Mouse (Mus musculus) adrenal gland, adult 18-20 months (tissue): ENCODE data around the gene Ak5. TPM values are rescaled to one million over a fixed set of nuclear protein-coding genes. Genes with fewer than 3 reads are reported as not detected.

ENCODE experiments used
- DNase-seq, 2 experiments: peaks; one replicate each; pipeline ENCODE4 v3.0.0; 2021 to 2022; ENCODE audit warnings: low spot score in 2 of 2
- total RNA-seq, 2 experiments: library from RNA; stranded (reverse); gene quantifications; 1 replicate in 1 of 2; 2 replicates in 1 of 2; pipeline ENCODE4 v1.2.3; 2021

Gene Ak5
- total RNA-seq, 2 experiments from 2014 or later = 3.0 to 4.4 TPM

DNA sequence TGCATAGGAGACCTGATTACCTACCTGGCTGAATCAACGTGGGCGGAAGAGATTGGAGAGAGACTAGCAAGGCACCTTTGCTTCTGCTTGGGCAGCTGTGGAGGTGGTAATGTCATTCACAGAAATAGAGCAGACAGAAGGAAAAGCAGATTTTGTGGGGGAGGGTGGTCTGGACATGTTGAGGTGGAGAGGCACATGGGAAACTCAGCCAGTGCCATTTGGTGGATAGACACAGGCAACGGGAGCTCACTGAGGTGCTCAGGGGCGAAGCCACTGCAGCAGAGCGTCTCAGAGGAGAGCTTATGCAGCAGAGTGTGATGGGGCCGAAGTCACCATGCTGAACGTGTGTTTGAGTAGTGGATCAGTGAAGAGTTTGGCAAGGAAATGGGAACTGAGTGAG is 147.1 kb downstream of the Ak5 start:
- DNase-seq = no peak

- no peak for DNase-seq
These were observed 148.1 kb downstream of the Ak5 start for GRCm38 (mm10) chr3:152520074-152520473.

- DNase-seq = no peak
These were observed 148.6 kb downstream of the Ak5 start for GRCm38 (mm10) chr3:152519556-152519955.

DNA sequence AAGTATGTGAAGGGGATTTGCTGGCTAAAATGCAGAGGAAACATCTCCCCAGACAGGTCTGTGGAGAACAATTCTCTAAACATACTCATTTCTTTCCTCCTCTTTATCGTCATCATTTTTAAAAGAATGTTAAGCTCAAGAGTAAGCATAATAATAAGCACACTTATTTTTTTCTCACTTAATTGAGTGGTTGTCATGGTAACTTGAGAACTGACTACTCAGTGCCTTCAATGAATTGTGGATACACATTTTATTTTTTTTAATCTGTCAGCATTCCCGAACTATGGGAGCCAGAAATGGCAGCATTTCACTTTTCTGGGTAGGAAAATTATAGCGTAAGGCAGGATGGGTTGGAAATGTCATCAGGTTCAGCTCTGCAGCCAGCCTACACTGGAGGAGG is 151.6 kb downstream of the Ak5 start:
- DNase-seq = no peak

DNA sequence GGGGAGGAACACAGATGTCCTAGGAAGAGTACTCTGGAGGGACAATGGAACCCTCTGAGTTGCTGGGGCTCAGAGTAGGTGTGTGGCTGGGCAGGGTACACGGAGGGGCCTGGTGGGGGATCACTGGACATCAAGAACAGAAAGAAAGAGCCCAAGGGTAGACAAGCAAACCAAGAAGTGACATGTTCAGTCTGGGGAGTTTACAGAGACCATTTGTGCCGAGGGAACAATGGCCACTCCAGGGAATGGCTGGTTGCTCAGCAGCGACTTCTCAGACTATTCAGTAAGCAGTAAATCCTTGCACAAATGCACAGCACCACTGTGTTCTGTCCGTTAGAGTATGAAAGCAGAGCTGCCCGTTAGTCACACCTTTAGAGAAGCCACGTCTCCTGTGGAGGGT is 152.2 kb downstream of the Ak5 start:
- no peak for DNase-seq

- no peak for DNase-seq
These were observed 155.6 kb downstream of the Ak5 start for GRCm38 (mm10) chr3:152512517-152512916.

DNA sequence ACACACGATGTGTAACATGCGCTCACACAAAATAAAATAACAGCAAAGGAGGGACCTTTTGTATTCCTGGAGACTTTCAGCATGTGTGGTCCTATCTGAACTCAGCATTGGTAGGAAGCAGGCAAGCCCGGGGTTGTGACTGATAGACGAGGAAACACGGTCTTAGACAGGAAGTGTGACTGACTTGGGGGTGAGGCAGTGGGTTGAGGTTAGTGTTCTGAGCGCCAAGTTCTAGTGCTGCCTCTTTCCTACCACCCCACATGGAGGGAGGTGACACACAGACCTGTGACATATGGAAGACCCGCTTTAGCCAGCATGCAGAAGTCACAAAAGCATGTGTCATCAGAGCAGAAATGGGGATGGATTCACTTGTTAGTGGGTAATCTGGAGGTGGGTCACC is 158.9 kb downstream of the Ak5 start:
- DNase-seq = no peak

DNA sequence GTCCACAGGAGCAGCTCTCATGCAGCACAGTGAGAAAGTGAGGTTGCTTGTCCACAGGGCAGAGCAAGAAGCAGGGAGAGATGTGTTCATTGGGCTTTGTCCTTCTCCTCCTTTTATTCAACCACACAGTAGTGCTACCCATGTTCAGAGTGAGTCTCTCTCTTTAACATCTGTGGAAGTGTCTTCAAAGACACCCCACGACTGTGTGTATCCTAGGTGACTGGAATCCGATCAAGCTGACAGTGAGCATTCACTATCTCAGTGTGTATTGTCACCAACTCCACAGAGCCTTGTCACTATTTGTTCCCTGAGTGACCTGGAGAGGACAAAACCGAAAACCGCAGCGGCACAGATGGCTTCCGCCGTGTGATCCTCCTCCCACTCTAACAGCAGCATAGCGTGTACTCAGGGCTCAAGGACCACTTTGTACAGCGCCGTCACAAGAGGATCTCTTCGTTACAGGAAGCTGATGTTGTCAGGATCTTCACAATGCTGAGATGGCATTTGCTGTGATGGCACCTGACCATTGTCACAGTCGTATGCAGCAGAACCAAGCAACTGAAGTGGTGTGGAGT is 159.7 kb downstream of the Ak5 start:
- no peak for DNase-seq

DNA sequence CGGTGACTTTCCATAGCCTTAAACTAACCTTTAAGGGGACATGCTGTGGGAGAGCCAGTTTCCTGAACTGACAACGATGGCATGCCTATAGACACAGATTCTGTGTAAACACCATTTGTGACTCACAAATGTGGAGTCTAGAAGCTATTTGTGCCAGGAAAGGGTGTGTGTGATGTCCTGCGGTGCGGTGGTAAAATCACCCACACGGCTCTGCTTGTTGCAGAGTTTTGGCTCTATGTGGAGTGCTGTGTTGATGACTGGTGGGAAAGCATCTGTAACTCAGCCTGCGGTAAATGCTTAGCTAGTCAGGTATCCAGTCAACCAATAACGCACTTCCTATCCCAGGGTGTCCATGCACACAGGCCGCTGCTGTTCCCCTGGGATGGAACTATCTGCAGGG is 160.3 kb downstream of the Ak5 start:
- no peak for DNase-seq

DNA sequence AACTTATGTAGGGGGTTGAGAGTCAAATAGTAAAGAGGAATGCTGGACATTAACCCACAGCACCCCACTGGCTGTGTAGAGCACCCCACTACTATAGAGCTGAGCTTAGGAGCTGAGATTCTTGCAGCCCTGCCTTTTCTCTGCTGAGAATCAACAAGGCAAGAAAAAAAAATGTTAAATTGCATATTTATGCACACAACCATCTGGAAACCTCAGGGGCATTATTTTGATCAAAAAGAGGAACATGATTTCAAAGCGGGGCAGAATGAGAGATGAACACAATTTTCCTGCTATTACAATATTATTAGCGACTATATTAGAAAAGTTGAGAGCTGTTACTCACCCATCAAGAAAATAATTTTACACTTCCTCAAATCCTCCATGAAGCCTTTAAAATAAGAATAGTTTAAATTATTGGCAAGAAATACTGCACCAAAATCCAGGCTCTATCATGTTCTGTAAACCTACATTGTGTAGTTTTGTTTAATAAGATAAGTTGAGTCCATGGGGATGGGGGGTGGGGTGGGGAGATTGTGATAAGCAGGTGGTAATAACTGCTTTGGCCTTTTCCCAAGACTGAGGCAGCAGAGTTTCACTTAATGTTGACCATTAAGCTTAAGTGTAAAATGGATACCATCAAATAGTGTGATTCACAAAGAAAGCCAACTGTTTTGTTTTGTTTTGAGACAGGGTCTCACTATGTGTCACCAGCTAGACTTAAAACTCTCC is 169.0 kb downstream of the Ak5 start:
- no peak for DNase-seq

- DNase-seq = no peak
These were observed 170.3 kb downstream of the Ak5 start for GRCm38 (mm10) chr3:152497842-152498241.

DNA sequence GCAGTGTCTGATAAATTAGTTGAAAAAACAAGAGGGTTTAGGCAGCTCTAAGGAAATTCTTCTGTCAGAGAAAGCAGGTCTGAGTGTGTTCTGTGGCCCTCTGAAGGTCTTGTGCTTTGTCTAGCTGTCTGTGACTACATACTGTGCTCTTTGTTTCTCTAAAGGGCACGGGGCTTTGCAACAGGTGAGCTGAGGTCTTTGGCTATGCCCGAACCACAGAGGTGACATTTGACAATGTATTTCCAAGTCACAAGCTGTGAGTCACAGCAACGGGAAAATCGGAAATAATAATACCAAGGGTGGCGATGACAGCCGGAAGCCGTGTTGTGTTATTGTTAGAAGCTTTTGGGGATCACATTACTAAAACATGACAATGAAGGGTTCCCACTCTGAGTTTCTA is 171.1 kb downstream of the Ak5 start:
- no peak for DNase-seq

GRCm38 (mm10) chr3:152495415-152495898 is 172.7 kb downstream of the Ak5 start:
- no peak for DNase-seq

DNA sequence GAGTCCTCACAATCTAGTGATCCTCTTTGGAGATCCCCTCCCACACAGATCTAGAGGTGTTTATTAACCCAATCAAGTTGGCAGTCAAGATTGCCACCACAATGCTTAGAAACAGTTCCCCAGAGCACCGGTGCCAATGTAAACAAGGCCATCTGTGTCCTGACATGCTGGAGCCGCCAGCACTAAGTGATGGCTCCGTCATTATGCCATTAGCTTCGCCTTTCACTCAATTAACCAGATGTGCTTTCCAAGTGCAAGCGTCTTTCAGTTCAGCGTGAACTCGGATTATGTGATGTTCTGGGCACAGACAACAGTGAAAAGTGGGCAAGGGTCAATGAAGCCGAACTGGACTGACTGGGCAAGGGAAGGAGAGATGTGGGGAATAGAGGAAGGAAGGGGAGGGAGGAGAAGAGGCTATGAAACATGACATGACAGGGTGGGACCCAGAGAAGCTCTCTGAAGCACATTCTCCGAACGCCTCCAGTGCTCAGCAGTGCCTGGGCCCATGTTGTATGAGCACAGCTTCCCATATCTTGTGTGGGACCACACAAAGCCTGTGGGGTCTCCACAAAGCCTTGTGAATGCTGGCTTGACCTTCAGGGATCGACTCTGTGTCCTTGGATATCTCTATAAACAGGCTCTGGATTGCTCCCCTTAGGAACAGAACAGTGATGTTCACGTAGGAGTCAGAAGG is 173.3 kb downstream of the Ak5 start:
- no peak for DNase-seq

DNA sequence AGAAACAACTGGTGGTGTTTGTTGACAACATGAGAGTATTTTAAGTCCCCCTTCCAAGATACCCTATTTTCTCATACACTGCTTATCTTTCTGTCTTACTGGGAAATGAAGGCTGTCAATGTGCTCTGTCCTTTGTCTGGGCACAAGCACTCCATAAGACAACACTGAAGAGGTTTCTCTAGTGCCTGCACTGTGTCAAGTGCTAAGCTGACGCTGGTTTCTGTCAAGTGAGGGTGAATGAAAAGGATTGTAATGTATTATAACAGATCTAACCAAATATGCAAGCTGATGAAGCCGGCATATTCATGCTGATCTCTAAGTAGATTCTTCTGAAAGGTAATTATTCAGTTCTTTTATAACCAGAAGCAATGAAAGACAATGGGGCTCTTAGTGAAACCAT is 174.3 kb downstream of the Ak5 start:
- DNase-seq = no peak

- no peak for DNase-seq
These were observed 175.9 kb downstream of the Ak5 start for GRCm38 (mm10) chr3:152492241-152492640.

GRCm38 (mm10) chr3:152490423-152490822 is 177.7 kb downstream of the Ak5 start:
- no peak for DNase-seq

DNA sequence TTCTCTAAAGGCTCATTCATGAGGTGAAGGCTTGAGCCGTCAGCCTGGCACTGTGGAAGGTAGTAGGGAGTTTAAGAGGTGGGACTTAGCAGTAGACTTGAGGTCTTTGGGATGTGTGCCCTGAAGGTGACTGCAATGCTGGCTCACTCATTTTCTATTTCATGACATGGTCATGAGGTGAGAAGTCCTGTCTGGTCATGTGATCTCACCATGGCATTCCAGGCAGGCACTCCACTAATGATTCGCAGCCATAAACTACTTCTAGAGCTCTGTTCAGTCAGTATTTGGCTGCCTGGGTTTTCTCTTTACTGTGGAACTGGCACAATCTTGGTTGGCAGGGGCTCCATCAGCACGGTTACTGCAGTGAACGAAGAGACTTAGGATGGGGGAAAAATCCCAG is 179.2 kb downstream of the Ak5 start:
- no peak for DNase-seq

DNA sequence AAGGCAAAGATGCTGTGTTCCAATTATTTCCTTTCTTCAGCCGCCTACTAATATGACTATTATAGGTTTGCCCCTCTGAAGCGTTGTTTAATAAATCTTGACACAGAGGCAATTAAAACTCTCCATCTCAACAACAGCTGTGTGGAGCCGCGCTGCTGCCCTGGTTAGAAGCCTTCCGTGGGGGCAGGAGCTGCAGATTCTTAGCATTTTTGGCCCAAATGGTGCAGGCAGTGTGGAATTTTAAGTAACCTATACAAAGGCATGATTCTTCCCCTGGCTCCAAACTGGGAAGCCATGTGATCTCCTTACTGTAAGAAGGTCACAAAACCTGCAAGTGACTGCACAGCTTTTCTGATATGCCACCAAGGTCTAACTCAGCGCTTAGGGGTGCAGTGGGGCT is 184.0 kb downstream of the Ak5 start:
- no peak for DNase-seq

- no peak for DNase-seq
These were observed 184.4 kb downstream of the Ak5 start for GRCm38 (mm10) chr3:152483800-152484199.

GRCm38 (mm10) chr3:152482182-152482581 is 186.0 kb downstream of the Ak5 start:
- DNase-seq = no peak

- DNase-seq = no peak
These were observed 187.8 kb downstream of the Ak5 start for GRCm38 (mm10) chr3:152480336-152480735.
